Mouse (Mus musculus) small intestine, adult 2 months (tissue): ENCODE measurements around the gene Prkca.

Experiments
- CTCF ChIP-seq: fragments of 200-500 bp; IDR thresholded peaks from 2 replicates; pipeline ENCODE4 v1.5.1; 2012; ENCODE audit warnings: low read depth, mild to moderate bottlenecking, control low read depth, inconsistent platforms, low read length, moderate library complexity, mixed read lengths; ENCODE audit not compliant: insufficient replicate concordance, insufficient read length; ENCODE audit errors: extremely low read depth
- POLR2A ChIP-seq: fragments of 200-500 bp; IDR thresholded peaks from 2 replicates; pipeline ENCODE4 v1.6.1; 2012; ENCODE audit warnings: low read depth, mild to moderate bottlenecking, control low read depth, inconsistent platforms, low read length, moderate library complexity

DNA sequence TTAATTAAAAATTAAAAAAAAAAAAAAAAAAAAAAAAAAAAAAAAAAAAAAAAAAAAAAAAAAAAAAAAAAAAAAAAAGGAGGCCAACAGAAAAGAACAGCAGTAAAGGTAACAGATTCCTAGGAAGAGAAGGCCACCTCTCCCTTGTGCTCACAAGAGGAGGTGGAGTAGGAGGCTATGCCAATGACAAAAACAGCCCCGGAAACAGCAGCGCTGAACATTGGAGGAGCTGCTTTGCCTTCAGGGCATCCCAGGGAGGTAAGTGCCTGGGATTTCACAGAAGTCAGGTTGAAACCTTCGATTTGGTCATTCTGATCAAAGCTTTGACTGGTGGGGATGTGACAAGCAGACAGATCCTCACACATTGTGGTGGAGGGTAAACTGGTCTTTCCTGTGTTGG is 231.3 kb downstream of the Prkca start:
- no peak for TF ChIP-seq CTCF
- TF ChIP-seq POLR2A, result no peak
